Mouse (Mus musculus) forebrain, embryonic 11.5 days (tissue): ENCODE data around the gene a. TPM values are rescaled to one million over a fixed set of nuclear protein-coding genes. Genes with fewer than 3 reads are reported as not detected.
"Not testable (repeated sequence)": the region's sequence is repeated elsewhere in the genome, so short reads cannot be mapped to it uniquely, and the experiment has no call there.

ENCODE experiments used
- ATAC-seq: fragments of 200-750 bp; cut with Nextera tagmentation; replicated peaks from 2 replicates; pipeline ENCODE4 v1.8.0; 2017; ENCODE audit warnings: moderate TSS enrichment; ENCODE audit not compliant: low FRiP score
- DNase-seq: peaks from one replicate; pipeline ENCODE4 v3.0.0-alpha.2; 2017; ENCODE audit warnings: low spot score
- H3K27ac ChIP-seq: fragments of 300-500 bp; sonication (generic); 2 replicates; pipeline ENCODE4 v1.5.1; 2014; ENCODE audit warnings: low read depth, low read length
- H3K27me3 ChIP-seq: fragments of 300-500 bp; sonication (generic); 2 replicates; pipeline ENCODE4 v1.6.1; 2014; ENCODE audit warnings: mild to moderate bottlenecking, low read length, mixed read lengths; ENCODE audit not compliant: control insufficient read depth, insufficient read depth
- H3K36me3 ChIP-seq: fragments of 300-500 bp; sonication (generic); 2 replicates; pipeline ENCODE4 v1.6.1; 2014; ENCODE audit warnings: mild to moderate bottlenecking, low read length, moderate library complexity, mixed read lengths; ENCODE audit not compliant: control insufficient read depth, insufficient read depth
- H3K4me1 ChIP-seq: fragments of 300-500 bp; sonication (generic); replicated peaks from 2 replicates; pipeline ENCODE4 v1.6.1; 2014; ENCODE audit warnings: low read length, mixed read lengths; ENCODE audit not compliant: control insufficient read depth, insufficient read depth
- H3K4me2 ChIP-seq: fragments of 300-500 bp; sonication (generic); 2 replicates; pipeline ENCODE4 v1.6.1; 2014; ENCODE audit warnings: low read depth, mild to moderate bottlenecking, low read length, moderate library complexity, mixed read lengths; ENCODE audit not compliant: severe bottlenecking
- H3K4me3 ChIP-seq: fragments of 300-500 bp; sonication (generic); 2 replicates; pipeline ENCODE4 v1.5.1; 2014; ENCODE audit warnings: low read depth, low read length
- H3K9ac ChIP-seq: fragments of 300-500 bp; sonication (generic); 2 replicates; pipeline ENCODE4 v1.6.1; 2014; ENCODE audit warnings: low read length
- H3K9me3 ChIP-seq: fragments of 300-500 bp; sonication (generic); 2 replicates; pipeline ENCODE4 v1.6.1; 2016; ENCODE audit warnings: low read length, mixed read lengths; ENCODE audit not compliant: control insufficient read depth
- WGBS: fragments of 180-500 bp; shearing (Covaris S2); extraction: QIAGEN DNeasy Blood & Tissue Kit; methylation state at CpG from one replicate; pipeline ENCODE4 v1.1.7; 2014; 5-methylcytosine and 5-hydroxymethylcytosine counted together
- polyA plus RNA-seq: library from polyadenylated mRNA; unstranded; fragments of >200 nt; fragmentation: Nextera tagmentation; extraction: Ambion mirVana; gene quantifications from 2 replicates; pipeline ENCODE4 v1.2.1, GENCODE M21; 2014

a gene
- polyA plus RNA-seq, 1 experiment from 2014 or later = 0.69 TPM

- Histone ChIP-seq H3K9ac (no peak overlapping the region), H3K4me1 (0 out of 2 replicates have a peak, but pooled peaks cover 3% of the 10 kb centered on the region), H3K27ac (no peak overlapping the region), H3K4me2 (no peak overlapping the region), H3K36me3 (no peaks in the 10 kb centered on the region), H3K27me3 (no peaks in the 10 kb centered on the region), H3K4me3 (no peak overlapping the region), H3K9me3 (no peaks in the 10 kb centered on the region)
- no peak for DNase-seq
- WGBS = 59% methylated on average over 7 of the region's 7 CpGs
- no peak for ATAC-seq
These were observed 256.4 kb downstream of the a start for GRCm38 (mm10) chr2:155047452-155048178.

- 22% methylated on average over 5 of the region's 5 CpGs for WGBS
- no peaks in the 10 kb centered on the region for H3K27me3 ChIP-seq
- H3K4me2 ChIP-seq = peak overlapping the region; percentile 72
- peak overlapping the region; percentile 73 for H3K9ac ChIP-seq
- H3K9me3 ChIP-seq = no peaks in the 10 kb centered on the region
- no peaks in the 10 kb centered on the region for H3K36me3 ChIP-seq
- H3K4me1 ChIP-seq = 0 out of 2 replicates have a peak, but pooled peaks cover 3% of the 10 kb centered on the region
- H3K27ac ChIP-seq = peak overlapping the region; percentile 65
- DNase-seq = no peak
- ATAC-seq = no peak
- peak overlapping the region; percentile 44 for H3K4me3 ChIP-seq
These were observed 258.9 kb downstream of the a start for GRCm38 (mm10) chr2:155050108-155050503.

- Histone ChIP-seq H3K9ac (peak overlapping the region; percentile 73), H3K27me3 (no peaks in the 10 kb centered on the region), H3K9me3 (no peaks in the 10 kb centered on the region), H3K4me3 (peak overlapping the region; percentile 44), H3K36me3 (no peaks in the 10 kb centered on the region), H3K4me2 (peak overlapping the region; percentile 72), H3K27ac (peak overlapping the region; percentile 66), H3K4me1 (0 out of 2 replicates have a peak, but pooled peaks cover 3% of the 10 kb centered on the region)
- under 1% methylated on average over 44 of the region's 45 CpGs for WGBS
- DNase-seq = peak; percentile 97
- peak; percentile 94 for ATAC-seq
These were observed 259.5 kb downstream of the a start for GRCm38 (mm10) chr2:155050504-155051236.

- no peak for DNase-seq
These were observed 260.6 kb downstream of the a start for GRCm38 (mm10) chr2:155051622-155052351.

GRCm38 (mm10) chr2:155052681-155053080 lies 261.5 kb downstream of the a start:
- ATAC-seq = no peak
- 87% methylated on average over 2 of the region's 2 CpGs for WGBS

More at GRCm38 (mm10) chr2:155051622-155052351, 260.6 kb downstream of the a start:
- Histone ChIP-seq H3K36me3 (no peaks in the 10 kb centered on the region), H3K9me3 (no peaks in the 10 kb centered on the region), H3K9ac (peak overlapping the region; percentile 65; the same call in 1 of the 2 replicates), H3K4me1 (0 out of 2 replicates have a peak, but pooled peaks cover 3% of the 10 kb centered on the region), H3K27ac (no peak overlapping the region), H3K4me2 (peak overlapping the region; percentile 72; the same call in 1 of the 2 replicates), H3K4me3 (no peak overlapping the region), H3K27me3 (no peaks in the 10 kb centered on the region)
- WGBS = 24% methylated on average over 9 of the region's 9 CpGs
- no peak for ATAC-seq

GRCm38 (mm10) chr2:155053512-155053911 lies 262.3 kb downstream of the a start:
- WGBS = 87% methylated on average over 8 of the region's 8 CpGs
- H3K4me1 ChIP-seq, H3K4me3 ChIP-seq, ATAC-seq, H3K27me3 ChIP-seq, H3K36me3 ChIP-seq, H3K27ac ChIP-seq, H3K9ac ChIP-seq, DNase-seq, H3K9me3 ChIP-seq, H3K4me2 ChIP-seq: not testable (repeated sequence)

More at GRCm38 (mm10) chr2:155052681-155053080, 261.5 kb downstream of the a start:
- H3K9me3 ChIP-seq = no peaks in the 10 kb centered on the region
- H3K27me3 ChIP-seq = no peaks in the 10 kb centered on the region
- no peak overlapping the region for H3K4me3 ChIP-seq
- 0 out of 2 replicates have a peak, but pooled peaks cover 3% of the 10 kb centered on the region for H3K4me1 ChIP-seq
- H3K36me3 ChIP-seq = no peaks in the 10 kb centered on the region
- H3K9ac ChIP-seq = no peak overlapping the region
- H3K4me2 ChIP-seq = no peak overlapping the region
- H3K27ac ChIP-seq = no peak overlapping the region
- DNase-seq = no peak

GRCm38 (mm10) chr2:155054672-155055071 lies 263.5 kb downstream of the a start:
- Histone ChIP-seq H3K9me3 (no peaks in the 10 kb centered on the region), H3K4me1 (0 out of 2 replicates have a peak, but pooled peaks cover 3% of the 10 kb centered on the region), H3K27me3 (no peaks in the 10 kb centered on the region), H3K27ac (no peak overlapping the region), H3K9ac (no peak overlapping the region), H3K4me2 (no peak overlapping the region), H3K4me3 (no peak overlapping the region), H3K36me3 (no peaks in the 10 kb centered on the region)
- 80% methylated on average over 3 of the region's 3 CpGs for WGBS
- DNase-seq (no peak), ATAC-seq (no peak)

- H3K36me3 ChIP-seq = peaks cover 4% of the 10 kb centered on the region; the same call in 1 of the 2 replicates
These were observed 264.9 kb downstream of the a start for GRCm38 (mm10) chr2:155056076-155056578.

More at GRCm38 (mm10) chr2:155056076-155056578, 264.9 kb downstream of the a start:
- Histone ChIP-seq H3K4me1 (no peaks in the 10 kb centered on the region), H3K27me3 (no peaks in the 10 kb centered on the region), H3K4me2 (no peak overlapping the region), H3K9ac (no peak overlapping the region), H3K27ac (no peak overlapping the region), H3K4me3 (no peak overlapping the region), H3K9me3 (no peaks in the 10 kb centered on the region)
- ATAC-seq (no peak), DNase-seq (no peak)
- 86% methylated on average over 5 of the region's 5 CpGs for WGBS
